Mouse (Mus musculus) heart, embryonic 11.5 days (tissue): Measurements from ENCODE around the gene P3h3. TPM values are rescaled to one million over a fixed set of nuclear protein-coding genes. Genes with fewer than 3 reads are reported as not detected.

ENCODE experiments used
- ATAC-seq: fragments of 200-750 bp; cut with Nextera tagmentation; replicated peaks from 2 replicates; pipeline ENCODE4 v1.8.0; 2017; ENCODE audit warnings: moderate library complexity; ENCODE audit not compliant: insufficient number of reproducible peaks, low FRiP score, low TSS enrichment
- H3K27ac ChIP-seq: fragments of 300-500 bp; sonication (generic); 2 replicates; pipeline ENCODE4 v1.5.1; 2014; ENCODE audit warnings: mild to moderate bottlenecking, low read depth, low read length
- H3K27me3 ChIP-seq: fragments of 300-500 bp; sonication (generic); 2 replicates; pipeline ENCODE4 v1.6.1; 2014; ENCODE audit warnings: mild to moderate bottlenecking, low read length, mixed read lengths; ENCODE audit not compliant: control insufficient read depth, insufficient read depth
- H3K36me3 ChIP-seq: fragments of 300-500 bp; sonication (generic); 2 replicates; pipeline ENCODE4 v1.6.1; 2014; ENCODE audit warnings: mild to moderate bottlenecking, low read length, moderate library complexity, mixed read lengths; ENCODE audit not compliant: control insufficient read depth, insufficient read depth
- H3K4me1 ChIP-seq: fragments of 300-500 bp; sonication (generic); 2 replicates; pipeline ENCODE4 v1.6.1; 2014; ENCODE audit warnings: low read length; ENCODE audit not compliant: control insufficient read depth, insufficient read depth
- H3K4me2 ChIP-seq: fragments of 300-500 bp; sonication (generic); 2 replicates; pipeline ENCODE4 v1.6.1; 2014; ENCODE audit warnings: mild to moderate bottlenecking, moderate library complexity
- H3K4me3 ChIP-seq: fragments of 300-500 bp; sonication (generic); 2 replicates; pipeline ENCODE4 v1.5.1; 2014; ENCODE audit warnings: low read depth, low read length
- H3K9ac ChIP-seq: fragments of 300-500 bp; sonication (generic); 2 replicates; pipeline ENCODE4 v1.6.1; 2014; ENCODE audit warnings: mild to moderate bottlenecking, low read depth, low read length, moderate library complexity
- H3K9me3 ChIP-seq: fragments of 300-500 bp; sonication (generic); replicated peaks from 2 replicates; pipeline ENCODE4 v1.6.1; 2016; ENCODE audit warnings: low read length; ENCODE audit not compliant: control insufficient read depth
- WGBS: fragments of 180-500 bp; shearing (Covaris S2); extraction: QIAGEN DNeasy Blood & Tissue Kit; methylation state at CpG from one replicate; pipeline ENCODE4 v1.1.7; 2014; ENCODE audit not compliant: insufficient replicate concordance; 5-methylcytosine and 5-hydroxymethylcytosine counted together
- polyA plus RNA-seq: library from polyadenylated mRNA; unstranded; fragments of >200 nt; fragmentation: Nextera tagmentation; extraction: Ambion mirVana; gene quantifications from 2 replicates; pipeline ENCODE4 v1.2.1, GENCODE M21; 2014

Gene P3h3
- 13.8 and 15.8 TPM in 2 replicates for polyA plus RNA-seq

DNA sequence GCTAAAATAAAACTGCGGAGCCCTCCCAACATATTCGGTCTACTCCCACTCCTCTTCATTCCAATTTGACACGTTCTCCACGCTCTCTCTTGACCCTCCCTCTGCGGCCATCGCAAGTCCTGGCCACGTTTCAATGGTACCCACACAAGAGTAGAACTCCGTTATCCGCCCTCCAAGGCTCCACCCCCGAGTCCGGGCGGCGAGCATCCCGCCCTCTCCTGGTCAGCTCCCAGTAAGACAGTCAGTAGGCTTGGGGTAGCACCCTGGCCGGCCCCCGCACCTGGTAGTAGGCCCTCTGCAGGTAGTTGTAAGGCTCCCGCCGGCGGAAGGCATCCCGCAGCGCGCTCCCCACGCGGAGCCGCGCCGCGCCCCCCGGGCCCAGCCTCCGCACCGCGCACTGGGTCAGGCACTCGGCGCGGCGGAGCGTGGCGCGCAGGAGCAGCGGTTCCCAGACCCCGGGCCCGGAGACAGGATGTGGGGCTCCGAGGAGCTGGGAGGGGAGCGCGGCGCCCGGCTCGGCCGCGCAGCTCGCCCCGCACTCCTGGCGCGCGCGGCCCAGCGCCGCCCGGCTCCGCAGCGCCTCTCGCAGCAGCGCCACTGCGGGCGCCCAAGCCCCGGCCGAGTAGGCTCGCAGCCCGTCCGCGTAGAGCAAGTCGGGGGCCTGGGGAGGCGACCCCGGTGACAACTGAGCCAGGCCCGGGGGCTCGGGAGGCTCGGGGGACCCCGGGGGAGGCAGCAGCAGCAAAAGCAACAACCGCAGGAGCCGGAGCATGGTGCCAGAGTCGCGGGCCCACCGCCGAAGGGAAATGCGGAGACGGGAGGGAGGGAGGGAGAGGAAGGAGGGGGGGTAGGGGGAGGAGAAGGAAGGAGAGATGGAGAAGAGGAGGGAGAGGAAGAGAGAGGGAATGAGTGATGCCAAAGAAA lies at the start of gene P3h3:
Gene P3h3, minus strand, starts transcription at position 837 of the 924 bp plus-strand sequence.
- Histone ChIP-seq H3K4me3 (peak within 1 kb of the TSS; percentile 77), H3K9ac (peak within 1 kb of the TSS; percentile 94), H3K36me3 (no peaks in the 10 kb centered on the region), H3K4me1 (peaks cover 18% of the 10 kb centered on the region), H3K9me3 (no peaks in the 10 kb centered on the region), H3K27me3 (peaks cover 27% of the 10 kb centered on the region), H3K4me2 (peak within 1 kb of the TSS; percentile 92), H3K27ac (peak within 1 kb of the TSS; percentile 85)
- peak; percentile 76 for ATAC-seq
- WGBS = under 1% methylated on average over 69 of the region's 86 CpGs

DNA sequence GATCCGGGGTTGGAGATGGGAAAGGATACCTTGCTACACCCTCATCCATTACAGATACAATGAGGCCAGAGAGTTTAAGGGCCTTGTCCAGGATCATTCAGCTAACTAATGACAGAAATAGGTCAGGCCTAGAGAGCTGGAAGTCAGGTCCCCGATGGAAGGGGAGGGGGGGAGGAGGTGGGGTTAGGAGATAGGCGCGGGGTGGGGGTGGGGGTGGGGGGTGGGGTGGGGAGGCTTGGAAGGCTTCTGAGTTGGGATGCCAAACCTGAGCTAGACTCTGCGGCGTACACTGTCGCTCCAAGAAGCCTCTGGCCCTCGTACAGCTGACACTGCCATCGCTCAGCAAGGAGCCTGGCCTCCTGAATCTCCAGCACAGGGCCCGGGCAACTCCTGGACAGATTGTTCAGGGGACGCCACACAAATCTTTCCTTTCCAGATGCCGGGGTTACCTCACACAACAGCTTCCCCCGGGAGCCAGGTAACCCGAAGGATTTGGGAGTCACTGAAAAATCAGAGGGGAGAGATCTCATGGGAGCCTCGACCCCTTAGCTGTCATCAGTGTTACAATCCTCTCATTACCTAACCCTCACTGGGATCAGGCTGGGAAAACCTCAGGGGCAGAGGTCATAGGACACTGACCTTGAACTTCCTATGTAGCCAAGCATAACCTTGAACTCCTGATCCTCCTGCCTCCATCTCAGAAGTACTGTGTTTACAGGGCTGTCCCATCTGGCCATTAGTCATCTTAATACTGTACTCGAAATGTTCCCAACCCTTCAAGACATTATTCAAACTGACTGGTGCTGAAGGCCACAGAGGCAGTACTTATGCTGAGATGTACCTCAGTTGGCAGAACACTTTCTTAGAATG lies 47.7 kb upstream of the P3h3 start:
- Histone ChIP-seq H3K4me1 (peaks cover 20% of the 10 kb centered on the region), H3K4me2 (peak overlapping the region; percentile 75), H3K27ac (peak overlapping the region; percentile 97), H3K9me3 (no peaks in the 10 kb centered on the region), H3K4me3 (peak overlapping the region; percentile 53), H3K9ac (peak overlapping the region; percentile 77), H3K36me3 (no peaks in the 10 kb centered on the region), H3K27me3 (peaks cover 19% of the 10 kb centered on the region)
- no peak for ATAC-seq
- 34% methylated on average over 13 of the region's 16 CpGs for WGBS

DNA sequence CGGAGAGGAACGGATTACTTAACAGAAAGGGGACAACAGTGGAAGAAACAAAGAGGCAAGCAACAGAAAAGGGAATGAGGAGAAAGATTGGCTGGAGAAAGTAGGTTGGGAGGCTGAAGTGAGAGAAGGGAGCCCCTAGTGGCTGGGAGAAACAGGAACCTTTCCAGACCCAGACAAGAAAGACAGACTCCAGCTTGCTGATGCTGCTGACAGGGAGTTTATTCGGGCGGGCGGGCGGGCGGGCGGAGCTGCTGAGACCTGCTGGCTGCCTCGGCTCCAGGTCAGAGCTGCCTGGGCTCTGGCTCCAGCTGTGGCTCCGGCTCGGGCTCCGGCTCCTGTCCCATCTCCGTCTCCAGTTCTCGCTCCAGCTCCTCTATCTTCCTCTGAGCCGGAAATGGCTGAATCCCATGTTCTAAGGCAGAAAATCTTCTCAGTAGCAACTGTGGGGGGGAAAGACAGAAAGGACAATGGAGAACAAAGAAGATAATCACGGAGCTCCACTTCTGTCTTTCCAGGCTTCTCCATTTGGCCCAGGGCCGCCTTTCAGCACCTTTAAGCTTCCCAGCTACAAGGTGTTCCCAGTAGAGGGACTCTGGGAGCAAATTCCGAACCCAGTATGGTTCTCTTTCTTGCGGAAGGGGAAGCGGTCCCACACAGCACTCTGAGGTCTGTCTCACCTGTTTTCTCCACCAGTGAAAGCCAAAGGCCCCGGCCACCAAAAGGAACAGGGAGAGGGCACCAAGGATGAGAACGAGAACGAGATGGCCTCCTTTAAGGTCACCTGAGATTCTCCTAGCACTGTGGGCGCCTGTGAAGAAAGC lies 46.8 kb upstream of the P3h3 start:
- Histone ChIP-seq H3K9me3 (no peaks in the 10 kb centered on the region), H3K4me2 (peak overlapping the region; percentile 75), H3K27ac (peak overlapping the region; percentile 97), H3K4me3 (peak overlapping the region; percentile 53), H3K36me3 (no peaks in the 10 kb centered on the region), H3K27me3 (peaks cover 11% of the 10 kb centered on the region), H3K9ac (peak overlapping the region; percentile 77), H3K4me1 (peaks cover 12% of the 10 kb centered on the region; the same call in 1 of the 2 replicates)
- 8% methylated on average over 24 of the region's 24 CpGs for WGBS
- ATAC-seq = peak; percentile 50; the same call in 1 of the 2 replicates

DNA sequence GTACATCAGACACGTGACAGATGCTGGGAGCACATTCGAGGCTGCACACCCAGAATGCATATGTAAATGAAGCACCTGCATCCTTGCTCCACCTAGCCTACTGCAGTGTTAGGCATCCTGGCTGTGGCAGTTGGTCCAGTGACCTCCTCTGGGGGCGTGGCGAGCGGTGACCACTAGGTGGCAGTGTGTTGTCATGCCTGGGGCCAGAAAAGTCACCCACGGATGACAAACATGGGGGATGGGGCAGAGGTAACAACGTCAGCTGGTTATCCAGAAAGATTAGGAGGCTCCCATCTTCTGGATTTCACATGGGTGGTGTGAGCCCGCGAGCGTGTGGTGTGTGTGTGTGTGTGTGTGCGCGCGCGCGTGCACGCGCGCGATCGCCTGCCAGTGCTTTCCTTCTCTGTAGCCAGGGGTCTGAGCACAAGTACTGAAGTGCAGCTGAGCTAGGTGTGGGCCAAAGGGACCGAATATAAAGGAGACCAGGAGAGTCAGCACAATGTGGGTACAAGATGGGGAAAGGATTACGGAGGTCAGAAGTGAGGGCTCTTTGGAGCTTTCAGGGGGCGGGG lies 46.1 kb upstream of the P3h3 start:
- Histone ChIP-seq H3K36me3 (no peaks in the 10 kb centered on the region; the same call in 1 of the 2 replicates), H3K9ac (peak overlapping the region; percentile 77), H3K27ac (peak overlapping the region; percentile 97), H3K27me3 (peaks cover 5% of the 10 kb centered on the region), H3K9me3 (no peaks in the 10 kb centered on the region), H3K4me2 (peak overlapping the region; percentile 75), H3K4me3 (peak overlapping the region; percentile 53), H3K4me1 (peaks cover 12% of the 10 kb centered on the region; the same call in 1 of the 2 replicates)
- WGBS = under 1% methylated on average over 23 of the region's 23 CpGs
- peak; percentile 78 for ATAC-seq

DNA sequence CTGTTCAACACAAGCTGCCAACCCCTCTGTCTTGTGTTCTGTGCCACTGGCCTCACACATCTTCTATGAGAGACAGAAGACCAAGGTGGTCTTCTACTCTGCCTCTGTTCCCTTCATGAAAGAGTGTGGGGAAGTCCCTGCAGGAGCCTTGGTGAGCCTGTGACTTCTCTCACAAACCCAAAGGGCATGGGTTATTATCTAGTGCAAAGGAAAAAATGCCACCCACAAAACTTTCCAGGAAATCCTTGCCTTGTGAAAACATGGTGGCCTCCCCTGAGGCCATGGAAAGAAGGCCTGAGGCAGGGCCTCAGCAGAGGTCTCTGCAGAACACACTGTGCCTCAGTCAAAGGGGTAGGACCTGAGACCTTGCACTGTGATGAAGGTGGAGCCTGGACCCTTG lies 44.3 kb upstream of the P3h3 start:
- no peak for ATAC-seq
- no peak overlapping the region for H3K4me3 ChIP-seq
- no peak overlapping the region for H3K9ac ChIP-seq
- peaks cover 12% of the 10 kb centered on the region; the same call in 1 of the 2 replicates for H3K4me1 ChIP-seq
- H3K36me3 ChIP-seq = no peaks in the 10 kb centered on the region; the same call in 1 of the 2 replicates
- no peak overlapping the region for H3K4me2 ChIP-seq
- H3K27me3 ChIP-seq = no peaks in the 10 kb centered on the region
- H3K27ac ChIP-seq = no peak overlapping the region
- H3K9me3 ChIP-seq = no peaks in the 10 kb centered on the region

DNA sequence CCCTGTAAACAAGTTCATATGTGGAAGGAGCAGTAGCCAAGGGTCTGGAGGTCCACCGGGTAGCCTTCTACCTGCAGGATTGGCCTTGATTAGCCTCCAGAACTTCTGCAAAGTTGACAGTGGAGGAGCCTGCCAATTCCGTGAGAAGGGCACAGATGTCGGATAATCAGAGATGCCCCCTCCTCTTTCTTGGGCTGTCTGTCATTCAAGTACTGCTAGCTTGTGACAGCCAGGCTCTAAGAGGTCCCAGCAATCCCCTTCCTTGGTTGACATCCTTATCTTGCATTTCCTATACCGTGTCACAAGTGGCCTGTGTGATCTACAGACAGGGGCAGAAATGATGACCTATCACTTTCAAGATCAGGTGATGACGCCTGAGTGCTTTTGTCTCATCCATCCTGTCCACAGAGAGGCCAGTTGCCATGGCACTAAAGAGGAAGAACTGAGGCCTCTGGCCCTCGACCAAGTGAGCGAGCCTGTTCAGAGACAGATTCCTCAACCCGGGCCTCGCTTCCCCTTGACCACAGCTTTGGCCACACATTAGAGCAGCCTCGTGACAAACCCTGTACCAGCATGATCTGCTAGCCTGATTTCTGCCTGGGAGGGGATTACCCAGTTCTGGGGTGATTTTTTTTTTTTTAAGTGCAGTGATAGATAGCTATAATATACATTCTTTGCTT lies 43.4 kb upstream of the P3h3 start:
- no peaks in the 10 kb centered on the region for H3K27me3 ChIP-seq
- no peaks in the 10 kb centered on the region; the same call in 1 of the 2 replicates for H3K36me3 ChIP-seq
- no peak overlapping the region for H3K4me2 ChIP-seq
- no peaks in the 10 kb centered on the region for H3K9me3 ChIP-seq
- peak overlapping the region; percentile 46; the same call in 1 of the 2 replicates for H3K9ac ChIP-seq
- ATAC-seq = no peak
- no peak overlapping the region for H3K27ac ChIP-seq
- 37% methylated on average over 10 of the region's 10 CpGs for WGBS
- H3K4me3 ChIP-seq = no peak overlapping the region
- peaks cover 12% of the 10 kb centered on the region; the same call in 1 of the 2 replicates for H3K4me1 ChIP-seq

DNA sequence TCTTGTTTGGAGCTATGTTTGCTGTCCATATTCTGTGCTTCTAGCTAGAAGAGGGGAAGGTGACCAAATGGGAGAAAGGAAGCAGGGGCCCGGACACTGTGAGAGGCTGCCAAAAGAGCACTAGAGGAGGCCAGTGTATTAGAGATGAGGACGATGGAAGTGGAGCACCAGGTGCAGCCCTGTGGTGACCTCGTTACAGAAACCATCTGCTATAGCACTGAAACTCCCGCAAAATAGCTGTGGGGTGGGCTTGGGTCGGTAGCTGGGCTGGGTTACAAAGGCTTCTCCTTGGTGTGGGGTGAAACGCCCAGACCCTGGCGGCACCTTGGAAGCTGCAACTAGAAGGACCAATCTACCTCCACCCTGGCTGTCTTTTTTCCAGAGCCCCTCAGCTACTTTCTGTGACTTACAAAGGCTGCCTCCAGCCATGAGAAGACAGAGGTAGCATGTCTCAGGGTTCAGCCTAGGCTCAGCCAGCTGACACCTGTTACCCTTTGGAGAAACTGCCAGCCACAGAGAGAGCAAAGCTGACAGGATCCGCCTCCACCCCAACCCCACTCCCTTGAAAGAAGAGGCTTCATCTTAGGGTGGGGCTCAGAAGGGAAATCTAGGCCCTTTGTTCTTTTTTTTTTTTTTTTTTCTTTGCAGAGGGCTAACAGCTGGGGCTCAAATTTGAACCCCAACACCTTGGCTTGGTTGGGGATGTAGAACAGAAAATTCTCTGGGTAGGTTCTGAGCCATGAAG lies 42.7 kb upstream of the P3h3 start:
- Histone ChIP-seq H3K4me1 (peaks cover 10% of the 10 kb centered on the region; the same call in 1 of the 2 replicates), H3K4me2 (no peak overlapping the region), H3K9ac (no peak overlapping the region; the same call in 1 of the 2 replicates), H3K36me3 (no peaks in the 10 kb centered on the region; the same call in 1 of the 2 replicates), H3K27ac (no peak overlapping the region), H3K27me3 (no peaks in the 10 kb centered on the region), H3K9me3 (no peaks in the 10 kb centered on the region), H3K4me3 (no peak overlapping the region)
- no peak for ATAC-seq
- WGBS = 68% methylated on average over 8 of the region's 8 CpGs
